Mouse (Mus musculus) stomach, postnatal 0 days (tissue): ENCODE results near the gene Erc2.

Experiments
- CTCF ChIP-seq: IDR thresholded peaks from 2 replicates; pipeline ENCODE4 v1.5.1; 2016; ENCODE audit warnings: antibody characterized with exemption, low read depth, mild to moderate bottlenecking, moderate library complexity
- EP300 ChIP-seq: optimal IDR thresholded peaks from 2 replicates; pipeline ENCODE3; 2016; ENCODE audit warnings: antibody characterized with exemption

- TF ChIP-seq CTCF (no peak), EP300 (no peak)
Measured at GRCm38 (mm10) chr14:27630973-27631640, 8.9 kb downstream of the Erc2 start.
